Mouse (Mus musculus) forebrain, embryonic 11.5 days (tissue): ENCODE results near the gene Slc9a2. TPM values are rescaled to one million over a fixed set of nuclear protein-coding genes. Genes with fewer than 3 reads are reported as not detected.

ENCODE experiments used
- ATAC-seq: fragments of 200-750 bp; cut with Nextera tagmentation; replicated peaks from 2 replicates; pipeline ENCODE4 v1.8.0; 2017; ENCODE audit warnings: moderate TSS enrichment; ENCODE audit not compliant: low FRiP score
- DNase-seq: peaks from one replicate; pipeline ENCODE4 v3.0.0-alpha.2; 2017; ENCODE audit warnings: low spot score
- H3K27ac ChIP-seq: fragments of 300-500 bp; sonication (generic); 2 replicates; pipeline ENCODE4 v1.5.1; 2014; ENCODE audit warnings: low read depth, low read length
- H3K27me3 ChIP-seq: fragments of 300-500 bp; sonication (generic); 2 replicates; pipeline ENCODE4 v1.6.1; 2014; ENCODE audit warnings: mild to moderate bottlenecking, low read length, mixed read lengths; ENCODE audit not compliant: control insufficient read depth, insufficient read depth
- H3K36me3 ChIP-seq: fragments of 300-500 bp; sonication (generic); 2 replicates; pipeline ENCODE4 v1.6.1; 2014; ENCODE audit warnings: mild to moderate bottlenecking, low read length, moderate library complexity, mixed read lengths; ENCODE audit not compliant: control insufficient read depth, insufficient read depth
- H3K4me1 ChIP-seq: fragments of 300-500 bp; sonication (generic); replicated peaks from 2 replicates; pipeline ENCODE4 v1.6.1; 2014; ENCODE audit warnings: low read length, mixed read lengths; ENCODE audit not compliant: control insufficient read depth, insufficient read depth
- H3K4me2 ChIP-seq: fragments of 300-500 bp; sonication (generic); 2 replicates; pipeline ENCODE4 v1.6.1; 2014; ENCODE audit warnings: low read depth, mild to moderate bottlenecking, low read length, moderate library complexity, mixed read lengths; ENCODE audit not compliant: severe bottlenecking
- H3K4me3 ChIP-seq: fragments of 300-500 bp; sonication (generic); 2 replicates; pipeline ENCODE4 v1.5.1; 2014; ENCODE audit warnings: low read depth, low read length
- H3K9ac ChIP-seq: fragments of 300-500 bp; sonication (generic); 2 replicates; pipeline ENCODE4 v1.6.1; 2014; ENCODE audit warnings: low read length
- H3K9me3 ChIP-seq: fragments of 300-500 bp; sonication (generic); 2 replicates; pipeline ENCODE4 v1.6.1; 2016; ENCODE audit warnings: low read length, mixed read lengths; ENCODE audit not compliant: control insufficient read depth
- WGBS: fragments of 180-500 bp; shearing (Covaris S2); extraction: QIAGEN DNeasy Blood & Tissue Kit; methylation state at CpG from one replicate; pipeline ENCODE4 v1.1.7; 2014; 5-methylcytosine and 5-hydroxymethylcytosine counted together
- polyA plus RNA-seq: library from polyadenylated mRNA; unstranded; fragments of >200 nt; fragmentation: Nextera tagmentation; extraction: Ambion mirVana; gene quantifications from 2 replicates; pipeline ENCODE4 v1.2.1, GENCODE M21; 2014

The Slc9a2 gene
- polyA plus RNA-seq, 1 experiment from 2014 or later = not detected

DNA sequence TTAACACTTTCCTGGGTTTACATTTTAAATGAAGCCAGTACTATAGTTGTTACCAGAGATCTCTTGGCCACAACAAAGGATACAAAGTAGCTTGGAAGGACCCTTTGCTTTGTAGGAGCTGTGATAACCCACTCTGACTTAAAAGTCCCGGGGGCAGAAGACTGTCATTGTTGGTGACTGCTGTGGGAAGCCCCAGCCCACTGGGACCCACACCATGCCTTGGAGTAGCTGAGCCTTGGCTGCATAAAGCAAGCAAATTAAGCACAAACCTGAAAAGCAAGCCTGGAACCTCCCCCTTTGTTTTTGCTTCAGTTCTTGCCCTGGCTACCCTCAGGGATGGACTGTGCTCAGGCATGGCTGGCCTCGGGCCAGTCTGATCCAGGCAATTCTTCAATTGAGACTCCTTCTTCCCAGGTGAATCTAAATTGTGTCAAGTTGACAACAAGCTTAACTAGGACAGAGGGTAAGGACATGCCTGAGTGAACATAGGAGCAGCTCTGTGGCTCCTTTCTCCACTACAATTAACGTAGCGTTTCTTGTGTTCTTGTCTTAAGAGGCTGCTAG lies 89.0 kb downstream of the Slc9a2 start:
- H3K4me2 ChIP-seq = no peak overlapping the region
- H3K9me3 ChIP-seq = no peaks in the 10 kb centered on the region
- no peak overlapping the region for H3K27ac ChIP-seq
- no peaks in the 10 kb centered on the region for H3K27me3 ChIP-seq
- no peaks in the 10 kb centered on the region for H3K36me3 ChIP-seq
- no peak for DNase-seq
- H3K9ac ChIP-seq = no peak overlapping the region
- H3K4me3 ChIP-seq = no peak overlapping the region
- no peaks in the 10 kb centered on the region for H3K4me1 ChIP-seq
- ATAC-seq = no peak
- WGBS = 57% methylated on average over 4 of the region's 4 CpGs

DNA sequence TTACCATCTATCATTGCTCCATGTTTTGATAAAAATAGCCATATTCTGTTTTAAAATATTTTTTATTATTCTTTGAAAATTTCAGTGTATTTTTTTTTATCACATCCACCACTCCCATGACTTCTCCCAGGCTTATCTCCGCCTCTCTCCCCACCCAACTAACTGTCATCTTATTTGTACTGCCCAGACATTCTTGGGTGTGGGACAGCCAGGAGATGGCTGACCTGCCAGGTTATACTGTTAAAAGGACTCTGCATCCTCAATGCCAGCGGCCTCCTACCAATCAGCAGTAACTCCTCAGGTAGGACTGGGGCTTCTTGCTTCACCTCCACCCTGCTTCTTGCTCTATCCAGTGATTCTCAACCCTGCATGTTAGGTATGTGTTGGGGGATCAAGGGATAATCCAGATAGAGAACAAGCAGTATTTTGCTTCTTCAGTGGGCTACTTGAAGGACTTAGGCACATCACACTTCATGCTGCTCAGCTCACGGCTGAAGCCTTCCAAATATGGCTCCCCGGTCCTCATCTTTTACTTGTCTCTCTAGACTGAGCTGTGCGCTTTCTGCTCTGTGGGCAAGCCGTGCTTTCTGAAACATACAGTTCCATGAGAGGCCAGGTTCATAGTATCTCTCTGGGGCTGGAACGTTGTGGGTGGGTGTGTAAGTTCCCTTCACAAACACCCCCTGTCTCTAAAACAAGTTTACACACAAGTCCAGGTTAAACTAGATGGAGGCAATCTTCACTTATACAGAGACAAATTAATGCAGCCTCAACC lies 91.0 kb downstream of the Slc9a2 start:
- no peak overlapping the region for H3K9ac ChIP-seq
- H3K9me3 ChIP-seq = no peaks in the 10 kb centered on the region
- no peaks in the 10 kb centered on the region for H3K27me3 ChIP-seq

DNA sequence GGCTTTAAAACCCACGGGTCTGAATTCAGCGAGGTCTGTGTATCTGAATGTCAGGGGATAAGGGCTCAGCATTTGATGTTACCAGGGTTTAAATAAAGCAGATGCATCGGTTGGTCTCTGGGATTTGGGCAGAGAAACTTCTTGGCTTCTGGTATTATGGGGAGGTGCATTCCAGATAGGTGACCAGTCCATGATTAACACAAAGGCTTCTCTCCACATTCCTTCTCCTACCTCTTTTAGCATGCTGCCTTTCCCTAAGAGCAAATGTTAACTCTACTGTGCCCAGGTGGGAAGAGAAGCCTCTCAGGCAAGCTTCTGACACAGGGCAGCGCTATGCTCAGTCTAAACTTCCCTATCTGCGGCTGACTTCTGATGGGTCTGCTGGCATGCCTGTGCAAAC lies 92.9 kb downstream of the Slc9a2 start:
- Histone ChIP-seq H3K4me2 (no peak overlapping the region), H3K36me3 (no peaks in the 10 kb centered on the region), H3K4me1 (no peaks in the 10 kb centered on the region), H3K27ac (no peak overlapping the region), H3K27me3 (no peaks in the 10 kb centered on the region), H3K9me3 (no peaks in the 10 kb centered on the region), H3K4me3 (no peak overlapping the region), H3K9ac (no peak overlapping the region)
- 92% methylated on average over 5 of the region's 5 CpGs for WGBS
- DNase-seq (no peak), ATAC-seq (no peak)

More for the DNA sequence above, 91.0 kb downstream of the Slc9a2 start:
- Histone ChIP-seq H3K27ac (no peak overlapping the region), H3K4me3 (no peak overlapping the region), H3K4me2 (no peak overlapping the region), H3K36me3 (no peaks in the 10 kb centered on the region), H3K4me1 (no peaks in the 10 kb centered on the region)
- no peak for DNase-seq
- WGBS = 94% methylated on average over 7 of the region's 7 CpGs
- ATAC-seq = no peak

DNA sequence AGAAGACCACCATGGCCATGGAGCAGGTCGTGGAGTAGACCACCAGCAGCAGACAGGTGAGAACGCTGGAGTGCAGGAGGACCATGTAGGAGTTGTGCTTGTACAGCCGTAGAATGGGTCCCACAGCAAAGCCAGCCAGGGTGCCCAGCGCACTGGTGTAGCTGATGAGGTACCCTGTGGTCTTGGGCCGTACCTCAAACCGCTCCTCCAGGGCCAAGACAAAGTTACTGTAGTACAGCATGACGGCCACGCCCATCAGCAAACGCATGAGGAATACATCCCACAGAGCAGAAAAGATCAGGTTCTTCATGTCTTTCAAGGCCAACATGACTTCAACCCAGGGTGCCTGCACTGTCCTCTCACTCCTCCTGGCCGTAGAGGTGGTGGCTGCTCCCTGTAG lies 93.7 kb downstream of the Slc9a2 start:
- Histone ChIP-seq H3K36me3 (no peaks in the 10 kb centered on the region), H3K4me1 (no peaks in the 10 kb centered on the region), H3K4me3 (no peak overlapping the region), H3K27me3 (no peaks in the 10 kb centered on the region), H3K9ac (no peak overlapping the region), H3K4me2 (no peak overlapping the region), H3K27ac (no peak overlapping the region), H3K9me3 (peaks cover 3% of the 10 kb centered on the region; the same call in 1 of the 2 replicates)
- ATAC-seq (no peak), DNase-seq (no peak)
- WGBS = 94% methylated on average over 10 of the region's 10 CpGs

DNA sequence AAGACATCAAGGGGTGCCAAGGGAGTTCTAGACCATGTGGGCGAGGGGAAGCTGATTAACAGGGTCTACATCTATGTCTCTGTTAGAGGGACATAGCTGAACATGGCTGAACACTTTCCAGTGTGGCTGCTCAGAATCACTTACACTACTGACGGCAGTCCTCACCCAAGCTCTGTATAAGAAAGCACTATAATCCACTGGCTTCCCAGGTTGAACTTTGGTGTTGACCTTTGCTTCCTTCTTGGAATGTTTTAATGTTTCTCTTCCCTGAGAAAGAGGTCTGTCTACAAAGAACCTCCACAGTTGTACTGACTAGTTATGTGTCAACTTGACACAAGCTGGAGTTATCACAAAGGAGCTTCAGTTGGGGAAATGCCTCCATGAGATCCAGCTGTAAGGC lies 95.7 kb downstream of the Slc9a2 start:
- ATAC-seq (no peak), DNase-seq (no peak)
- Histone ChIP-seq H3K36me3 (no peaks in the 10 kb centered on the region), H3K27me3 (no peaks in the 10 kb centered on the region), H3K9ac (no peak overlapping the region), H3K4me2 (no peak overlapping the region), H3K4me3 (no peak overlapping the region), H3K4me1 (no peaks in the 10 kb centered on the region), H3K27ac (no peak overlapping the region), H3K9me3 (peaks cover 3% of the 10 kb centered on the region; the same call in 1 of the 2 replicates)
- 68% methylated on average over 2 of the region's 2 CpGs for WGBS

DNA sequence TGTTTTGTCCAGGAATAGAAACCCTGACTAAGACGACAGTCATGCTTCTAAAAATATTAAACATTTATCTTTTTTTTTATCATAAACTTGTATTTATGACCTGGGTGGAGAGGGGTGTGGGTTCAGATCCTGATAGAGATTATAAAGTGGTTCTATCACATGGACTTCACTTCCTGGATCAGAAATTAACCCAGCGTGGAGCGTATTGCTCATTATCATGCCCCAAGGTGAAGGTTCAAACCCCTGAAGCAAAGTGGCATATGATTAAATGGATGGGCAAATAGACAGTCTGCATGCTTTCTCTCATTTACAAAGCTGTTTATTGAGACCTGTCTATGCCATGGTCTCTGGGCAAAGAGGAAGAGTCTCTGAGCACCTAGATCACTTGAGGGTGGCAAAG lies 96.4 kb downstream of the Slc9a2 start:
- no peak for ATAC-seq
- Histone ChIP-seq H3K27me3 (no peaks in the 10 kb centered on the region), H3K9ac (no peak overlapping the region), H3K36me3 (no peaks in the 10 kb centered on the region), H3K27ac (no peak overlapping the region), H3K9me3 (peaks cover 3% of the 10 kb centered on the region; the same call in 1 of the 2 replicates), H3K4me1 (no peaks in the 10 kb centered on the region), H3K4me2 (no peak overlapping the region), H3K4me3 (no peak overlapping the region)
- WGBS = 95% methylated on average over 3 of the region's 3 CpGs
- no peak for DNase-seq

DNA sequence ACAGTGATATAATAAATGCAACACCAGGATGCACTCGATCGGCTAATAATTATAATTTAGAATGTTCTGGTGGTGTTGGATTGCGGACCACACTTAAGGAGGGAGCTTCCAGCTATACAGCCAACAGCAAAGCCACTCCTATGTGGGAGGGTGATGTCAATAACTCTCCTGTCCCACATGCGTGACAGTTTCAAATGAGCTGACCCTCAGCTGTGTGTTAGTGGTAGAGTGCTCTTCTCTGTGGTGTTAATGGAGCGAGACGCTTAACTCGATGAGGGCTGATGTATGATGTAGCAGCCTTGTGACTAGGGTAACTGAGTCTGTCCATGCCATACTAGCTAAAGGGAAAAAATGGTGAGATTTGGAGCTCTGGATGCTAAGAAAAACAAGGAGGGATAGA lies 103.1 kb downstream of the Slc9a2 start:
- DNase-seq = no peak
- WGBS = 95% methylated on average over 7 of the region's 7 CpGs
- no peak overlapping the region for H3K4me3 ChIP-seq
- no peak for ATAC-seq
- H3K9me3 ChIP-seq = peaks cover 3% of the 10 kb centered on the region; the same call in 1 of the 2 replicates
- no peaks in the 10 kb centered on the region for H3K36me3 ChIP-seq
- H3K4me1 ChIP-seq = no peaks in the 10 kb centered on the region
- H3K4me2 ChIP-seq = no peak overlapping the region
- no peaks in the 10 kb centered on the region for H3K27me3 ChIP-seq
- no peak overlapping the region for H3K9ac ChIP-seq
- H3K27ac ChIP-seq = no peak overlapping the region

DNA sequence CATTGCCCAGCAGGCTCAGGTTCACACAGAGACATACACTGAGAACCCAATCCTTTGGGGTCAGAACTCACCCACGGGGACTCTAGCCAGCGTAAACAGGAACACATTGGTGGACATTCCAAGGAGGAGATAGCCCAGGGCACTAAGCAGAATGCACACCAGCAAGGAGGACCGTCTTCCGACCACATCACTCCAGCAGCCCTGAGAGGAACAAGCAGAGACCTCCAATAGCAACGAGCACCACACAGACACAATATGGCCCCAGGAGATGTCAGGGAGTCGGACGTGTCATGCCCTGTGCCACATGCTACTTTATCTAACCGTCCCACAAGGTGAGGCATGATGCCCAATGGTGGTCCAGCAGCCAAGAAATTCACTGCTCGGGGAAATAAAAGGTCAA lies 103.9 kb downstream of the Slc9a2 start:
- WGBS = 92% methylated on average over 9 of the region's 9 CpGs
- H3K9me3 ChIP-seq = no peaks in the 10 kb centered on the region
- no peaks in the 10 kb centered on the region for H3K36me3 ChIP-seq
- H3K27me3 ChIP-seq = no peaks in the 10 kb centered on the region
- no peaks in the 10 kb centered on the region for H3K4me1 ChIP-seq
- DNase-seq (no peak), ATAC-seq (no peak)
- H3K4me3 ChIP-seq = no peak overlapping the region
- H3K9ac ChIP-seq = no peak overlapping the region
- no peak overlapping the region for H3K27ac ChIP-seq
- no peak overlapping the region for H3K4me2 ChIP-seq
